Mouse (Mus musculus) intestine, embryonic 14.5 days (tissue): ENCODE measurements at regions not wholly inside any gene's neighbourhood (a gene's known extent, or its start where the extent isn't known, plus 50 kb on each side); places are given as distances from the start of the nearest gene placed in this dataset.

Experiments used
- ATAC-seq: fragments of 200-750 bp; cut with Nextera tagmentation; replicated peaks from 2 replicates; pipeline ENCODE4 v1.8.0; 2017; ENCODE audit warnings: low read depth, moderate number of reproducible peaks, moderate TSS enrichment, moderate library complexity; ENCODE audit not compliant: low FRiP score, low TSS enrichment
- DNase-seq: peaks from one replicate; pipeline ENCODE4 v3.0.0-alpha.2; 2018; ENCODE audit warnings: low spot score
- H3K27ac ChIP-seq: fragments of 300-500 bp; sonication (generic); 2 replicates; pipeline ENCODE4 v1.5.1; 2014; ENCODE audit warnings: low read depth, mild to moderate bottlenecking, control low read depth
- H3K27me3 ChIP-seq: fragments of 300-500 bp; sonication (generic); replicated peaks from 2 replicates; pipeline ENCODE4 v1.6.1; 2014; ENCODE audit warnings: low read length, control low read depth; ENCODE audit not compliant: control insufficient read depth, insufficient read depth
- H3K36me3 ChIP-seq: fragments of 300-500 bp; sonication (generic); 2 replicates; pipeline ENCODE4 v1.6.1; 2014; ENCODE audit warnings: low read length, control low read depth; ENCODE audit not compliant: control insufficient read depth, insufficient read depth
- H3K4me1 ChIP-seq: fragments of 300-500 bp; sonication (generic); replicated peaks from 2 replicates; pipeline ENCODE4 v1.6.1; 2014; ENCODE audit warnings: low read length, control low read depth, mixed read lengths; ENCODE audit not compliant: control insufficient read depth, insufficient read depth
- H3K4me2 ChIP-seq: fragments of 300-500 bp; sonication (generic); 2 replicates; pipeline ENCODE4 v1.6.1; 2014; ENCODE audit warnings: low read length
- H3K4me3 ChIP-seq: fragments of 300-500 bp; sonication (generic); 2 replicates; pipeline ENCODE4 v1.5.1; 2014; ENCODE audit warnings: low read depth, low read length, control low read depth, mixed read lengths
- H3K9ac ChIP-seq: fragments of 300-500 bp; sonication (generic); 2 replicates; pipeline ENCODE4 v1.6.1; 2014; ENCODE audit warnings: mild to moderate bottlenecking, low read length
- H3K9me3 ChIP-seq: fragments of 300-500 bp; sonication (generic); 2 replicates; pipeline ENCODE4 v1.6.1; 2016; ENCODE audit warnings: low read length, control low read depth; ENCODE audit not compliant: control insufficient read depth
- WGBS: fragments of 180-500 bp; shearing (Covaris S2); extraction: QIAGEN DNeasy Blood & Tissue Kit; methylation state at CpG from one replicate; pipeline ENCODE4 v1.1.7; 2014; 5-methylcytosine and 5-hydroxymethylcytosine counted together

- no peak overlapping the region for H3K4me3 ChIP-seq
- ATAC-seq, result peak; percentile 48; the same call in 1 of the 2 replicates
- peak overlapping the region; percentile 30; the same call in 1 of the 2 replicates for H3K27ac ChIP-seq
- H3K9ac ChIP-seq, result no peak overlapping the region
- H3K4me1 ChIP-seq, result peaks cover 37% of the 10 kb centered on the region
- no peak overlapping the region for H3K4me2 ChIP-seq
- no peaks in the 10 kb centered on the region for H3K27me3 ChIP-seq
- H3K9me3 ChIP-seq, result no peaks in the 10 kb centered on the region
- 16% methylated on average over 4 of the region's 4 CpGs for WGBS
- H3K36me3 ChIP-seq, result no peaks in the 10 kb centered on the region
- DNase-seq, result peak; percentile 52
These were observed 221.9 kb downstream of the Zfp36l1 start for GRCm38 (mm10) chr12:79890887-79891286.

- H3K27ac ChIP-seq, result peak overlapping the region; percentile 30; the same call in 1 of the 2 replicates
- peak; percentile 44 for DNase-seq
- H3K36me3 ChIP-seq, result no peaks in the 10 kb centered on the region
- no peak overlapping the region for H3K9ac ChIP-seq
- H3K27me3 ChIP-seq, result no peaks in the 10 kb centered on the region
- no peak for ATAC-seq
- WGBS, result 85% methylated on average over 7 of the region's 7 CpGs
- H3K9me3 ChIP-seq, result no peaks in the 10 kb centered on the region
- H3K4me3 ChIP-seq, result no peak overlapping the region
- peaks cover 31% of the 10 kb centered on the region for H3K4me1 ChIP-seq
- H3K4me2 ChIP-seq, result no peak overlapping the region
These were observed 222.5 kb downstream of the Zfp36l1 start for GRCm38 (mm10) chr12:79890291-79890690.

- 84% methylated on average over 4 of the region's 4 CpGs for WGBS
- Histone ChIP-seq H3K27me3 (no peaks in the 10 kb centered on the region), H3K4me1 (peaks cover 27% of the 10 kb centered on the region), H3K9ac (no peak overlapping the region), H3K4me3 (no peak overlapping the region), H3K36me3 (no peaks in the 10 kb centered on the region), H3K27ac (no peak overlapping the region), H3K9me3 (no peaks in the 10 kb centered on the region), H3K4me2 (no peak overlapping the region)
- ATAC-seq (no peak), DNase-seq (peak; percentile 47)
These were observed 224.0 kb downstream of the Zfp36l1 start for GRCm38 (mm10) chr12:79888812-79889211.

GRCm38 (mm10) chr12:79888086-79888485, 224.7 kb downstream of the Zfp36l1 start:
- no peaks in the 10 kb centered on the region for H3K27me3 ChIP-seq
- no peaks in the 10 kb centered on the region for H3K36me3 ChIP-seq
- ATAC-seq (no peak), DNase-seq (peak; percentile 45)
- 83% methylated on average over 4 of the region's 4 CpGs for WGBS
- H3K9ac ChIP-seq, result no peak overlapping the region
- H3K4me3 ChIP-seq, result no peak overlapping the region
- no peaks in the 10 kb centered on the region for H3K9me3 ChIP-seq
- H3K4me2 ChIP-seq, result no peak overlapping the region
- H3K4me1 ChIP-seq, result peaks cover 27% of the 10 kb centered on the region
- H3K27ac ChIP-seq, result peak overlapping the region; percentile 35; the same call in 1 of the 2 replicates

GRCm38 (mm10) chr12:79887225-79887886, 225.5 kb downstream of the Zfp36l1 start:
- no peaks in the 10 kb centered on the region for H3K9me3 ChIP-seq
- peak overlapping the region; percentile 35 for H3K27ac ChIP-seq
- DNase-seq (peak; percentile 53), ATAC-seq (no peak)
- H3K4me1 ChIP-seq, result peaks cover 27% of the 10 kb centered on the region
- H3K36me3 ChIP-seq, result no peaks in the 10 kb centered on the region
- no peak overlapping the region for H3K4me3 ChIP-seq
- H3K27me3 ChIP-seq, result no peaks in the 10 kb centered on the region
- no peak overlapping the region for H3K4me2 ChIP-seq
- WGBS, result 48% methylated on average over 12 of the region's 12 CpGs
- H3K9ac ChIP-seq, result no peak overlapping the region

- Histone ChIP-seq H3K36me3 (no peaks in the 10 kb centered on the region), H3K9me3 (0 out of 2 replicates have a peak, but pooled peaks cover 2% of the 10 kb centered on the region), H3K27me3 (no peaks in the 10 kb centered on the region), H3K4me3 (no peak overlapping the region), H3K4me1 (peaks cover 27% of the 10 kb centered on the region), H3K9ac (no peak overlapping the region), H3K4me2 (no peak overlapping the region), H3K27ac (peak overlapping the region; percentile 35; the same call in 1 of the 2 replicates)
- DNase-seq (peak; percentile 42), ATAC-seq (no peak)
- WGBS, result 80% methylated on average over 3 of the region's 3 CpGs
These were observed 226.3 kb downstream of the Zfp36l1 start for GRCm38 (mm10) chr12:79886494-79886893.

- H3K4me3 ChIP-seq, result no peak overlapping the region
- peaks cover 27% of the 10 kb centered on the region for H3K4me1 ChIP-seq
- no peak for ATAC-seq
- no peak overlapping the region for H3K27ac ChIP-seq
- H3K36me3 ChIP-seq, result no peaks in the 10 kb centered on the region
- H3K9ac ChIP-seq, result no peak overlapping the region
- H3K27me3 ChIP-seq, result no peaks in the 10 kb centered on the region
- DNase-seq, result peak; percentile 40
- H3K4me2 ChIP-seq, result no peak overlapping the region
- 0 out of 2 replicates have a peak, but pooled peaks cover 2% of the 10 kb centered on the region for H3K9me3 ChIP-seq
- 88% methylated on average over 2 of the region's 2 CpGs for WGBS
These were observed 227.5 kb downstream of the Zfp36l1 start for GRCm38 (mm10) chr12:79885286-79885685.

GRCm38 (mm10) chr12:79883651-79884050, 229.2 kb downstream of the Zfp36l1 start:
- ATAC-seq, result no peak
- no peak overlapping the region for H3K4me3 ChIP-seq

More at GRCm38 (mm10) chr12:79883651-79884050, 229.2 kb downstream of the Zfp36l1 start:
- H3K4me2 ChIP-seq, result no peak overlapping the region
- DNase-seq, result peak; percentile 38
- 90% methylated on average over 4 of the region's 4 CpGs for WGBS
- H3K36me3 ChIP-seq, result no peaks in the 10 kb centered on the region
- H3K27me3 ChIP-seq, result no peaks in the 10 kb centered on the region
- H3K9ac ChIP-seq, result no peak overlapping the region
- H3K9me3 ChIP-seq, result 0 out of 2 replicates have a peak, but pooled peaks cover 2% of the 10 kb centered on the region
- H3K4me1 ChIP-seq, result peaks cover 43% of the 10 kb centered on the region
- no peak overlapping the region for H3K27ac ChIP-seq
